Mouse (Mus musculus): Measurements from ENCODE around the gene 2700097O09Rik.

DNA sequence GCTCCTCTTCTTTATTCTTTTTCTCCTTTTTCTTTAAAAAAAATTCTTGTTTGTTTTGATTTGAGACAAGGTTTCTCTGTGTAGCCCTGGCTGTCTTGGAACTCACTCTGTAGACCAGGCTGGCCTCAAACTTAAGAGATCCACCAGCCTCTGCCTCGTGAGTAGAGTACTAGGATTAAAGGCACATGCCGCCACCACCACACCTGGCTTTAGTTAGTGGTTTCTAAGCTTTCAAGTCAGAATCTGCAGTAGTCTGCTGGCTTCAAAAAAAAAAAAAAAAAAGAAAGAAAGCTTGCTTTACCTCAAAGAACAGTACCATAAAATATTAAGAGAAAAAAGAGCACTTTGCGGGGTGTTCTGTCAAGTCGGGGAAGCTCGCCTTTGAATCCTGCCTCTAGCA is 64.5 kb downstream of the 2700097O09Rik start:
- TF ChIP-seq GATA1 (IDR thresholded peaks at IDR 0.05; ENCODE audit: low read length) (no peak), TAL1 (IDR thresholded peaks at IDR 0.05; ENCODE audit: low read length) (no peak)
